Mouse (Mus musculus): Measurements from ENCODE around the gene Neurod2. TPM values are rescaled to one million over a fixed set of nuclear protein-coding genes. Genes with fewer than 3 reads are reported as not detected.

Neurod2 gene
- polyA plus RNA-seq, 1 experiment = not detected

DNA sequence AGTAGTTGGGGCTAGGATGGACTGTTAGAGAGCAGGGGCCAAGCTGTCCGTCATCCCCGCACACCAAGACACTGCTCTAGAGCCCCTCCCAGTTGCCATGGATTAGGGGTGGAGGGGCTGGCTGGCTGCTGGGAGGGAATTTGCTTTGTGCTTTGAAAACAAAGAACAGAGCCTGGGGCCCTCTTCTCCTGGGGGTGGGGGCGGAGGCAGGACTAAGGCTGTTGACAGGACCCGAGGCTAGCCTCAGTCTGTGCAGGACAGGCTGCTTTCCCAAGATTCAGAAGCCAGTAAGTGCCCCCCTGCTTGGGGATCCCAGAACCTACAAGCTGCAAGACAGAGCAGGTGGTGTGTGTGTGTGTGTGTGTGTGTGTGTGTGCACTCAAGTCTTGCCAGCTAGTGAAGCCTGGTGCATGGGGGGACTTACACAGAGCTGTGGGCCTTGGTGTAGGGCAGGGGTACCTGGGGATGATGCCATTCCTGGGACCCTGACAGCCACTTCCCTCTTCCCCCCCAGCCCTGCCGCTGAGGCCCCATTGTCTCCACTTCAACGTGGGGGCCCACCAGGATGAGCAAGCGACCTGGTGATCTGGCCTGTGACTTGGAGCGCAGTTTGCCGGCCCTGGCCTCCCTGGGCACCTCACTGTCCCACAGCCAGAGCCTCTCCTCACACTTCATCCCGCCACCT is 42.2 kb upstream of the Neurod2 start:
- TF ChIP-seq CEBPB (IDR thresholded peaks at IDR 0.05; ENCODE audit: low read depth) = no peak
- Histone ChIP-seq H3ac (ENCODE audit: control insufficient read depth, insufficient read length, low read depth) (no peak overlapping the region), H3K36me3 (ENCODE audit: control insufficient read depth, insufficient read depth) (peaks cover 14% of the 10 kb centered on the region), H3K79me3 (ENCODE audit: low read depth) (no peaks in the 10 kb centered on the region), H3K79me2 (ENCODE audit: control insufficient read depth, insufficient read depth) (no peaks in the 10 kb centered on the region), H3K4me3 (ENCODE audit: insufficient read depth, poor library complexity, severe bottlenecking) (no peak overlapping the region), H3K27me3 (ENCODE audit: control insufficient read depth, insufficient read depth, insufficient read length) (no peaks in the 10 kb centered on the region)

DNA sequence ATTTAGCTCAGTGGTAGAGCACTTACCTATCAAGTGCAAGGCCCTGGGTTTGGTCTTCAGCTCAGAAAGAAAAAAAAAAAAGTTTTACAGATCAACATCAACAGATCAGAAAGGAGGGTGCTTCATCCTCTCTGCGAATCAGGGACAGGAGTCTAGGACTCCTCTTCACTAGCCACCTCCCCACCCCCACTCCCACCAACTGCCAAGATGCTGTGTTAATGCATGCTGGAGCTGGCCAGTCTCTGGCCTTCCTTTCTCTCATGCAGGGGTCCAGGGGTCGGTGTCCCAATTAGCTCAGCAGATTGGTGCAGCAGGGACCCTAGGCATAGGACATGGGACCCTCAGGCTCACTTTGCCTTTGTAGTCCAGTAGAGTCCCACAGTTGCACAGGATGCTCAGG is 41.1 kb upstream of the Neurod2 start:
- Histone ChIP-seq H3K79me3 (ENCODE audit: low read depth) (no peaks in the 10 kb centered on the region), H3ac (ENCODE audit: control insufficient read depth, insufficient read length, low read depth) (no peak overlapping the region), H3K27me3 (ENCODE audit: control insufficient read depth, insufficient read depth, insufficient read length) (no peaks in the 10 kb centered on the region), H3K4me3 (ENCODE audit: insufficient read depth, poor library complexity, severe bottlenecking) (no peak overlapping the region), H3K79me2 (ENCODE audit: control insufficient read depth, insufficient read depth) (no peaks in the 10 kb centered on the region), H3K36me3 (ENCODE audit: control insufficient read depth, insufficient read depth) (peaks cover 13% of the 10 kb centered on the region)
- TF ChIP-seq FOSL1 (IDR thresholded peaks at IDR 0.05; ENCODE audit: insufficient read depth, low read length, poor library complexity, severe bottlenecking) = no peak
- no peak for TF ChIP-seq USF1 (IDR thresholded peaks at IDR 0.05; ENCODE audit: low read depth)
- TF ChIP-seq CTCF (IDR thresholded peaks at IDR 0.05; ENCODE audit: control insufficient read depth, insufficient read depth, insufficient read length) = no peak
- TF ChIP-seq MYOG (IDR thresholded peaks at IDR 0.05; ENCODE audit: control insufficient read depth, extremely low read depth, insufficient read length) = no peak
- TF ChIP-seq MYOD1 (IDR thresholded peaks at IDR 0.05; ENCODE audit: control insufficient read depth, insufficient read length, low read depth) = no peak
- no peak for TF ChIP-seq MAX (IDR thresholded peaks at IDR 0.05)
- TF ChIP-seq CEBPB (IDR thresholded peaks at IDR 0.05; ENCODE audit: low read depth) = no peak

DNA sequence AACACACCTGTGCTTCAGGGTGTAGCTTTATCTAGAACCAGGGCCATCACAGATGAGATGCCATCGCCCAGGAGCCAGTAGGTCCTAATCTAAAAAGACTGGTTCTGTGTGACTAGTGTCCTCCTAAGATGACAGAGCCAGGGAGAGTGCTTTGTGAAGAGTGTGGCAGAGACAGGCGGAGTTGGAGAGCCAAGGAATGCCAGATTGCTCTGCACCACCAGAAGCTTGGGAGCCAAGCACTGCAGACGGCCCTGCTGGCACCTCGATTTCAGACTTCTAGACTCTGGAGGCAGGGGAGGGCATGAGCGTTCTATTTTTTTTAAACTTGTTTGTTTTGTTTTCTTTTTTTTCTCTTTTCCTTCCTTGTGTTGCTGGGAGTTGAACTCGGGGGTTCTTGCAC is 39.9 kb upstream of the Neurod2 start:
- H3K79me3 ChIP-seq (ENCODE audit: low read depth) = no peaks in the 10 kb centered on the region
- TF ChIP-seq MYOG (IDR thresholded peaks at IDR 0.05; ENCODE audit: control insufficient read depth, extremely low read depth, insufficient read length) = no peak
- TF ChIP-seq CEBPB (IDR thresholded peaks at IDR 0.05; ENCODE audit: low read depth) = no peak
- TF ChIP-seq MAX (IDR thresholded peaks at IDR 0.05) = no peak
- no peak for TF ChIP-seq CTCF (IDR thresholded peaks at IDR 0.05; ENCODE audit: control insufficient read depth, insufficient read depth, insufficient read length)
- no peak for TF ChIP-seq USF1 (IDR thresholded peaks at IDR 0.05; ENCODE audit: low read depth)
- no peak for TF ChIP-seq MYOD1 (IDR thresholded peaks at IDR 0.05; ENCODE audit: control insufficient read depth, insufficient read length, low read depth)
- TF ChIP-seq FOSL1 (IDR thresholded peaks at IDR 0.05; ENCODE audit: insufficient read depth, low read length, poor library complexity, severe bottlenecking) = no peak
- peaks cover 2% of the 10 kb centered on the region for H3K79me2 ChIP-seq (ENCODE audit: control insufficient read depth, insufficient read depth)
- no peak overlapping the region for H3K4me3 ChIP-seq (ENCODE audit: insufficient read depth, poor library complexity, severe bottlenecking)
- H3K36me3 ChIP-seq (ENCODE audit: control insufficient read depth, insufficient read depth) = peaks cover 7% of the 10 kb centered on the region
- no peaks in the 10 kb centered on the region for H3K27me3 ChIP-seq (ENCODE audit: control insufficient read depth, insufficient read depth, insufficient read length)
- H3ac ChIP-seq (ENCODE audit: control insufficient read depth, insufficient read length, low read depth) = no peak overlapping the region

DNA sequence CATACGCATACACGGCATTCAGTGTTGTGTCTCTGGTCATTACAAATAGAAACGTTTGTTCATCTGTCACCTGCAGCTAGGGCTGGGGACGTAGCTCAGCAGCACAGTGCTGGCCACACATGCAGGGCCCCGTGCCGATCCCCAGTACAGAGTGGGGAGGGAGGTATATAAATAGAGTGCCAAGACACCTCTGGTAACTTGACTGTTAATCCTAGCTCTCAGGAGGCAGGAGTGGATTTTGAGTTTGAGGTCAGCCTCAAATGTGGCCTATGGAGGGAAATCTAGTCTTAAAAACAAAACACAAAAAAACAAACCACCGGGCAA is 38.4 kb upstream of the Neurod2 start:
- TF ChIP-seq FOSL1 (IDR thresholded peaks at IDR 0.05; ENCODE audit: insufficient read depth, low read length, poor library complexity, severe bottlenecking) (no peak), MAX (IDR thresholded peaks at IDR 0.05) (no peak)
- Histone ChIP-seq H3K36me3 (ENCODE audit: control insufficient read depth, insufficient read depth) (peaks cover 3% of the 10 kb centered on the region), H3K79me2 (ENCODE audit: control insufficient read depth, insufficient read depth) (peaks cover 17% of the 10 kb centered on the region), H3K27me3 (ENCODE audit: control insufficient read depth, insufficient read depth, insufficient read length) (no peaks in the 10 kb centered on the region), H3K4me3 (ENCODE audit: insufficient read depth, poor library complexity, severe bottlenecking) (no peak overlapping the region), H3ac (ENCODE audit: control insufficient read depth, insufficient read length, low read depth) (no peak overlapping the region), H3K79me3 (ENCODE audit: low read depth) (no peaks in the 10 kb centered on the region)

DNA sequence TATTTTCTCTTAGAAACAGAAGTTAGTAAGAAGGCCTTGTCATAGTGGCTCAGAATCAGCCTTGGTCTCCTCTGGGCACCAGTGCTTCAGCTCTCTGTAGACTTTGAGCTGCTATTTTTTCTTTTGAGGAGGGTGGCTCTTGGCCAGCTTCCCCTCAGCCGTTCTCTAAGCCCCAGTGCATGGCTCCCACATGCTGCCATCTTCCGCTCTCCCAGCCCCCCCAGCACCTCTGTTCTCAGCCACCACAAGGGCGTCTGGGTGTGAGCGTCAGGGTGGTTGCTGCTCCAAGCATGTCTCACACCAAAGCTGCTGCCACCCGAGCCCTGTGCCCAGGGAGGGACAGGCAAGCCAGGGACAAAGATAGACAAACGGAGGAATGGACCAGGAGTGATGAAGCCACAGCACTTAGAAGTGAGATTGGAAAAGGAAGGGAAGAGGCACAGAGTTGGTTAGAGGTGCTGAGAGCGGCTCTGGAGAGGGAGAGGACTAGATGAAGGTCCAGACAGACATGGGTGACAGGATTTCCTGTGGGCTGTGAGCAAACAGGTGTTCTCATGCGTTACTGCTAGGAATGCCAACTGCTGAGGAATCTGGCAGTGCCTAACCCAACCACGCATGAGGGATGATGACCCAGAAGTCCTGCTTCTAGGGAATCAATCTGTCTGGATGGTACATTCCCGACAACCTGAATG is 37.9 kb upstream of the Neurod2 start:
- Histone ChIP-seq H3K4me3 (ENCODE audit: insufficient read depth, poor library complexity, severe bottlenecking) (no peak overlapping the region), H3K79me2 (ENCODE audit: control insufficient read depth, insufficient read depth) (peaks cover 23% of the 10 kb centered on the region), H3K36me3 (ENCODE audit: control insufficient read depth, insufficient read depth) (no peaks in the 10 kb centered on the region), H3ac (ENCODE audit: control insufficient read depth, insufficient read length, low read depth) (no peak overlapping the region), H3K79me3 (ENCODE audit: low read depth) (no peaks in the 10 kb centered on the region), H3K27me3 (ENCODE audit: control insufficient read depth, insufficient read depth, insufficient read length) (no peaks in the 10 kb centered on the region)
- TF ChIP-seq CEBPB (IDR thresholded peaks at IDR 0.05; ENCODE audit: low read depth) (no peak), MYOD1 (IDR thresholded peaks at IDR 0.05; ENCODE audit: control insufficient read depth, insufficient read length, low read depth) (no peak), MAX (IDR thresholded peaks at IDR 0.05) (no peak), CTCF (IDR thresholded peaks at IDR 0.05; ENCODE audit: control insufficient read depth, insufficient read depth, insufficient read length) (no peak), MYOG (IDR thresholded peaks at IDR 0.05; ENCODE audit: control insufficient read depth, extremely low read depth, insufficient read length) (no peak), FOSL1 (IDR thresholded peaks at IDR 0.05; ENCODE audit: insufficient read depth, low read length, poor library complexity, severe bottlenecking) (no peak), USF1 (IDR thresholded peaks at IDR 0.05; ENCODE audit: low read depth) (no peak)

DNA sequence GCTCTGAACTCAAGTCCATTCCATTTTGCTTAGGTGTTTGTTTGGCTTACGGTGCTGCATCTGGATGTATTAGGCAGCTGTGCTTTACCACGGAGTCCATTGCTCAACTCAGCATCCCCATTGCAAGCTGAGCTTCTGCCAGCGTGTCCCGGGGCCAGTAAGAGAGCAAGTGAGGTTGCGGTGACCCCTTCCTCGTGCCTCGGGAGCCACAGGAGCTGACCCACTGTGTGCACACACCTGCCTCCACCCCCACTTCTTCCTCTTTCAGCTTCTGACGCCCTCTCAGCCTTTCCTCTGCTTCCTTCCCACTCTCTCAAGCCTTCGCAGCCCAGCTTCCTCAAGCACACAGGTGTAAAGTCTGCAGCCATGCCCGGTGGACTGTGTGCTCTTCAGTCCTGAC is 36.8 kb upstream of the Neurod2 start:
- Histone ChIP-seq H3K79me2 (ENCODE audit: control insufficient read depth, insufficient read depth) (peaks cover 33% of the 10 kb centered on the region), H3ac (ENCODE audit: control insufficient read depth, insufficient read length, low read depth) (no peak overlapping the region), H3K27me3 (ENCODE audit: control insufficient read depth, insufficient read depth, insufficient read length) (no peaks in the 10 kb centered on the region), H3K4me3 (ENCODE audit: insufficient read depth, poor library complexity, severe bottlenecking) (no peak overlapping the region), H3K36me3 (ENCODE audit: control insufficient read depth, insufficient read depth) (no peaks in the 10 kb centered on the region), H3K79me3 (ENCODE audit: low read depth) (peaks cover 4% of the 10 kb centered on the region)
- TF ChIP-seq MYOG (IDR thresholded peaks at IDR 0.05; ENCODE audit: control insufficient read depth, extremely low read depth, insufficient read length) = no peak
- no peak for TF ChIP-seq CEBPB (IDR thresholded peaks at IDR 0.05; ENCODE audit: low read depth)
- no peak for TF ChIP-seq MYOD1 (IDR thresholded peaks at IDR 0.05; ENCODE audit: control insufficient read depth, insufficient read length, low read depth)
- TF ChIP-seq FOSL1 (IDR thresholded peaks at IDR 0.05; ENCODE audit: insufficient read depth, low read length, poor library complexity, severe bottlenecking) = no peak
- no peak for TF ChIP-seq MAX (IDR thresholded peaks at IDR 0.05)
- TF ChIP-seq CTCF (IDR thresholded peaks at IDR 0.05; ENCODE audit: control insufficient read depth, insufficient read depth, insufficient read length) = no peak
- TF ChIP-seq USF1 (IDR thresholded peaks at IDR 0.05; ENCODE audit: low read depth) = no peak

Measured in C2C12 (cell line).